Mouse (Mus musculus) forebrain, embryonic 15.5 days (tissue): ENCODE results near the gene Sumo1. TPM values are rescaled to one million over a fixed set of nuclear protein-coding genes. Genes with fewer than 3 reads are reported as not detected.
A peak's percentile ranks its signal among the peaks of the same experiment; 100 is the strongest.

Experiments used
- ATAC-seq: fragments of 200-750 bp; cut with Nextera tagmentation; replicated peaks from 2 replicates; pipeline ENCODE4 v1.8.0; 2017; ENCODE audit warnings: mild to moderate bottlenecking, moderate TSS enrichment, moderate library complexity
- H3K27ac ChIP-seq: fragments of 300-500 bp; sonication (generic); replicated peaks from 2 replicates; pipeline ENCODE4 v1.5.1; 2015; ENCODE audit warnings: mild to moderate bottlenecking, inconsistent platforms
- H3K27me3 ChIP-seq: fragments of 300-500 bp; sonication (generic); 2 replicates; pipeline ENCODE4 v1.6.1; 2015; ENCODE audit warnings: inconsistent platforms
- H3K36me3 ChIP-seq: fragments of 300-500 bp; sonication (generic); 2 replicates; pipeline ENCODE4 v1.6.1; 2015; ENCODE audit warnings: mild to moderate bottlenecking, inconsistent platforms
- H3K4me1 ChIP-seq: fragments of 300-500 bp; sonication (generic); 2 replicates; pipeline ENCODE4 v1.6.1; 2015; ENCODE audit warnings: inconsistent platforms
- H3K4me2 ChIP-seq: fragments of 300-500 bp; sonication (generic); replicated peaks from 2 replicates; pipeline ENCODE4 v1.6.1; 2015; ENCODE audit warnings: mild to moderate bottlenecking, inconsistent platforms
- H3K4me3 ChIP-seq: fragments of 300-500 bp; sonication (generic); 2 replicates; pipeline ENCODE4 v1.5.1; 2015; ENCODE audit warnings: mild to moderate bottlenecking, inconsistent platforms
- H3K9ac ChIP-seq: fragments of 300-500 bp; sonication (generic); replicated peaks from 2 replicates; pipeline ENCODE4 v1.6.1; 2015; ENCODE audit warnings: mild to moderate bottlenecking, inconsistent platforms
- H3K9me3 ChIP-seq: fragments of 300-500 bp; sonication (generic); 2 replicates; pipeline ENCODE4 v1.6.1; 2016; ENCODE audit warnings: inconsistent platforms
- WGBS: fragments of 180-500 bp; shearing (Covaris S2); methylation state at CpG from one replicate; pipeline ENCODE4 v1.1.7; 2015; ENCODE audit warnings: mixed read lengths; 5-methylcytosine and 5-hydroxymethylcytosine counted together
- polyA plus RNA-seq: library from polyadenylated mRNA; unstranded; fragments of >200 nt; fragmentation: Nextera tagmentation; extraction: Ambion mirVana; gene quantifications from 2 replicates; pipeline ENCODE4 v1.2.1, GENCODE M21; 2015

The Sumo1 gene
- polyA plus RNA-seq, 1 experiment from 2014 or later = 428 TPM

GRCm38 (mm10) chr1:59580880-59581279, 89.8 kb downstream of the Sumo1 start:
- no peak for ATAC-seq
- H3K9ac ChIP-seq = no peak overlapping the region
- 85% methylated on average over 3 of the region's 3 CpGs for WGBS

GRCm38 (mm10) chr1:59580131-59580751, 90.4 kb downstream of the Sumo1 start:
- 75% methylated on average over 8 of the region's 8 CpGs for WGBS
- H3K4me1 ChIP-seq = peaks cover 8% of the 10 kb centered on the region
- no peak overlapping the region for H3K4me2 ChIP-seq
- no peaks in the 10 kb centered on the region for H3K9me3 ChIP-seq
- no peak overlapping the region for H3K9ac ChIP-seq
- H3K27me3 ChIP-seq = no peaks in the 10 kb centered on the region
- H3K4me3 ChIP-seq = no peak overlapping the region
- no peaks in the 10 kb centered on the region for H3K36me3 ChIP-seq
- H3K27ac ChIP-seq = no peak overlapping the region
- ATAC-seq = no peak

More at GRCm38 (mm10) chr1:59580880-59581279, 89.8 kb downstream of the Sumo1 start:
- Histone ChIP-seq H3K27me3 (no peaks in the 10 kb centered on the region), H3K4me3 (no peak overlapping the region), H3K4me2 (no peak overlapping the region), H3K27ac (no peak overlapping the region), H3K36me3 (no peaks in the 10 kb centered on the region), H3K9me3 (no peaks in the 10 kb centered on the region), H3K4me1 (peaks cover 5% of the 10 kb centered on the region)

- no peak overlapping the region for H3K27ac ChIP-seq
- H3K9me3 ChIP-seq = no peaks in the 10 kb centered on the region
- H3K4me2 ChIP-seq = no peak overlapping the region
- WGBS = 91% methylated on average over 5 of the region's 5 CpGs
- no peaks in the 10 kb centered on the region for H3K36me3 ChIP-seq
- ATAC-seq = no peak
- H3K9ac ChIP-seq = no peak overlapping the region
- H3K27me3 ChIP-seq = no peaks in the 10 kb centered on the region
- H3K4me1 ChIP-seq = peaks cover 10% of the 10 kb centered on the region
- H3K4me3 ChIP-seq = no peak overlapping the region
Observed at GRCm38 (mm10) chr1:59579327-59579726, 91.3 kb downstream of the Sumo1 start.

- H3K4me1 ChIP-seq = peaks cover 16% of the 10 kb centered on the region
- H3K27me3 ChIP-seq = no peaks in the 10 kb centered on the region
- no peak overlapping the region for H3K27ac ChIP-seq
- 74% methylated on average over 4 of the region's 4 CpGs for WGBS
- H3K9me3 ChIP-seq = no peaks in the 10 kb centered on the region
- no peak overlapping the region for H3K9ac ChIP-seq
- no peak overlapping the region for H3K4me2 ChIP-seq
- no peaks in the 10 kb centered on the region for H3K36me3 ChIP-seq
- ATAC-seq = no peak
- no peak overlapping the region for H3K4me3 ChIP-seq
Observed at GRCm38 (mm10) chr1:59578770-59579169, 91.9 kb downstream of the Sumo1 start.

- no peaks in the 10 kb centered on the region for H3K27me3 ChIP-seq
- H3K9ac ChIP-seq = peak overlapping the region; percentile 47
- H3K4me2 ChIP-seq = peak overlapping the region; percentile 54
- H3K36me3 ChIP-seq = no peaks in the 10 kb centered on the region
- H3K4me1 ChIP-seq = peaks cover 18% of the 10 kb centered on the region
- WGBS = 6% methylated on average over 21 of the region's 21 CpGs
- no peaks in the 10 kb centered on the region for H3K9me3 ChIP-seq
- H3K4me3 ChIP-seq = peak overlapping the region; percentile 29
- peak overlapping the region; percentile 88 for H3K27ac ChIP-seq
- peak; percentile 92 for ATAC-seq
Observed at GRCm38 (mm10) chr1:59574262-59575187, 96.1 kb downstream of the Sumo1 start.

- H3K27ac ChIP-seq = peak overlapping the region; percentile 88
Observed at GRCm38 (mm10) chr1:59573843-59574242, 96.8 kb downstream of the Sumo1 start.

GRCm38 (mm10) chr1:59571502-59571901, 99.1 kb downstream of the Sumo1 start:
- WGBS = 89% methylated on average over 3 of the region's 3 CpGs
- no peak overlapping the region for H3K27ac ChIP-seq
- H3K36me3 ChIP-seq = no peaks in the 10 kb centered on the region
- H3K4me1 ChIP-seq = peaks cover 26% of the 10 kb centered on the region
- H3K27me3 ChIP-seq = no peaks in the 10 kb centered on the region
- no peak overlapping the region for H3K4me2 ChIP-seq
- H3K4me3 ChIP-seq = no peak overlapping the region
- no peaks in the 10 kb centered on the region for H3K9me3 ChIP-seq
- H3K9ac ChIP-seq = no peak overlapping the region
- ATAC-seq = no peak

More at GRCm38 (mm10) chr1:59573843-59574242, 96.8 kb downstream of the Sumo1 start:
- Histone ChIP-seq H3K9ac (peak overlapping the region; percentile 47; the same call in 1 of the 2 replicates), H3K4me2 (peak overlapping the region; percentile 54), H3K27me3 (no peaks in the 10 kb centered on the region), H3K9me3 (no peaks in the 10 kb centered on the region), H3K4me3 (no peak overlapping the region), H3K4me1 (peaks cover 18% of the 10 kb centered on the region), H3K36me3 (no peaks in the 10 kb centered on the region)
- ATAC-seq = peak; percentile 53
- WGBS = 59% methylated on average over 3 of the region's 3 CpGs

GRCm38 (mm10) chr1:59570767-59571166, 99.9 kb downstream of the Sumo1 start:
- 77% methylated on average over 4 of the region's 4 CpGs for WGBS
- no peaks in the 10 kb centered on the region for H3K27me3 ChIP-seq

GRCm38 (mm10) chr1:59569301-59569700, 101.3 kb downstream of the Sumo1 start:
- H3K9me3 ChIP-seq = no peaks in the 10 kb centered on the region
- H3K27me3 ChIP-seq = no peaks in the 10 kb centered on the region
- H3K4me2 ChIP-seq = no peak overlapping the region
- H3K4me1 ChIP-seq = peaks cover 20% of the 10 kb centered on the region
- no peaks in the 10 kb centered on the region for H3K36me3 ChIP-seq
- H3K4me3 ChIP-seq = no peak overlapping the region
- 90% methylated on average over 5 of the region's 5 CpGs for WGBS
- H3K27ac ChIP-seq = no peak overlapping the region
- no peak for ATAC-seq
- H3K9ac ChIP-seq = no peak overlapping the region

More at GRCm38 (mm10) chr1:59570767-59571166, 99.9 kb downstream of the Sumo1 start:
- Histone ChIP-seq H3K36me3 (no peaks in the 10 kb centered on the region), H3K9ac (no peak overlapping the region), H3K27ac (no peak overlapping the region), H3K4me3 (no peak overlapping the region), H3K9me3 (no peaks in the 10 kb centered on the region), H3K4me1 (peaks cover 31% of the 10 kb centered on the region), H3K4me2 (no peak overlapping the region)
- no peak for ATAC-seq

GRCm38 (mm10) chr1:59568283-59568682, 102.4 kb downstream of the Sumo1 start:
- ATAC-seq = no peak
- no peaks in the 10 kb centered on the region for H3K9me3 ChIP-seq
- no peak overlapping the region for H3K9ac ChIP-seq
- no peak overlapping the region for H3K4me3 ChIP-seq
- H3K4me1 ChIP-seq = peaks cover 13% of the 10 kb centered on the region
- no peak overlapping the region for H3K4me2 ChIP-seq
- 90% methylated on average over 1 of the region's 1 CpGs for WGBS
- no peaks in the 10 kb centered on the region for H3K27me3 ChIP-seq
- no peaks in the 10 kb centered on the region for H3K36me3 ChIP-seq
- no peak overlapping the region for H3K27ac ChIP-seq

- Histone ChIP-seq H3K4me1 (peaks cover 13% of the 10 kb centered on the region), H3K4me3 (no peak overlapping the region), H3K27me3 (no peaks in the 10 kb centered on the region), H3K9me3 (no peaks in the 10 kb centered on the region), H3K36me3 (no peaks in the 10 kb centered on the region), H3K27ac (peak overlapping the region; percentile 29; the same call in 1 of the 2 replicates), H3K4me2 (no peak overlapping the region), H3K9ac (no peak overlapping the region)
- WGBS = 83% methylated on average over 4 of the region's 4 CpGs
- no peak for ATAC-seq
Observed at GRCm38 (mm10) chr1:59567521-59567920, 103.1 kb downstream of the Sumo1 start.

- Histone ChIP-seq H3K9ac (no peak overlapping the region), H3K27me3 (no peaks in the 10 kb centered on the region), H3K4me3 (no peak overlapping the region), H3K4me1 (peaks cover 13% of the 10 kb centered on the region), H3K27ac (peak overlapping the region; percentile 29; the same call in 1 of the 2 replicates), H3K4me2 (no peak overlapping the region), H3K9me3 (no peaks in the 10 kb centered on the region), H3K36me3 (no peaks in the 10 kb centered on the region)
- WGBS = 43% methylated on average over 6 of the region's 6 CpGs
- ATAC-seq = peak; percentile 46; the same call in 1 of the 2 replicates
Observed at GRCm38 (mm10) chr1:59566926-59567325, 103.7 kb downstream of the Sumo1 start.
